Mouse (Mus musculus) embryonic facial prominence, embryonic 14.5 days (tissue): ENCODE results near the gene Ttc24. TPM values are rescaled to one million over a fixed set of nuclear protein-coding genes. Genes with fewer than 3 reads are reported as not detected.

ENCODE experiments used
- ATAC-seq: fragments of 200-750 bp; cut with Nextera tagmentation; 2 replicates; pipeline ENCODE4 v1.8.0; 2017; ENCODE audit warnings: low read depth, moderate number of reproducible peaks, moderate TSS enrichment
- DNase-seq: peaks from one replicate; pipeline ENCODE4 v3.0.0-alpha.2; 2015; ENCODE audit warnings: low spot score
- H3K27ac ChIP-seq: fragments of 300-500 bp; sonication (generic); replicated peaks from 2 replicates; pipeline ENCODE4 v1.5.1; 2014; ENCODE audit warnings: low read depth, mild to moderate bottlenecking, low read length, moderate library complexity
- H3K27me3 ChIP-seq: fragments of 300-500 bp; sonication (generic); replicated peaks from 2 replicates; pipeline ENCODE4 v1.6.1; 2014; ENCODE audit warnings: low read length; ENCODE audit not compliant: control insufficient read depth, insufficient read depth
- H3K36me3 ChIP-seq: fragments of 300-500 bp; sonication (generic); 2 replicates; pipeline ENCODE4 v1.6.1; 2014; ENCODE audit warnings: low read length, mixed read lengths; ENCODE audit not compliant: control insufficient read depth, insufficient read depth
- H3K4me1 ChIP-seq: fragments of 300-500 bp; sonication (generic); 2 replicates; pipeline ENCODE4 v1.6.1; 2014; ENCODE audit warnings: antibody characterized with exemption, low read length; ENCODE audit not compliant: control insufficient read depth, insufficient read depth
- H3K4me2 ChIP-seq: fragments of 300-500 bp; sonication (generic); 2 replicates; pipeline ENCODE4 v1.6.1; 2014; ENCODE audit warnings: low read depth, mild to moderate bottlenecking, low read length, moderate library complexity, mixed read lengths
- H3K4me3 ChIP-seq: fragments of 300-500 bp; sonication (generic); 2 replicates; pipeline ENCODE4 v1.5.1; 2014; ENCODE audit warnings: low read depth, mild to moderate bottlenecking, low read length
- H3K9ac ChIP-seq: fragments of 300-500 bp; sonication (generic); 2 replicates; pipeline ENCODE4 v1.6.1; 2014; ENCODE audit warnings: low read depth, mild to moderate bottlenecking, low read length, moderate library complexity, mixed read lengths
- H3K9me3 ChIP-seq: fragments of 300-500 bp; sonication (generic); 2 replicates; pipeline ENCODE4 v1.6.1; 2016; ENCODE audit warnings: low read length; ENCODE audit not compliant: control insufficient read depth
- WGBS: fragments of 180-500 bp; shearing (Covaris S2); extraction: QIAGEN DNeasy Blood & Tissue Kit; methylation state at CpG from one replicate; pipeline ENCODE4 v1.1.7; 2014; 5-methylcytosine and 5-hydroxymethylcytosine counted together
- polyA plus RNA-seq: library from polyadenylated mRNA; unstranded; fragments of >200 nt; fragmentation: Nextera tagmentation; extraction: Ambion mirVana; gene quantifications from 2 replicates; pipeline ENCODE4 v1.2.1, GENCODE M21; 2014

Ttc24 gene
- polyA plus RNA-seq, 1 experiment from 2014 or later: 0.17 TPM

DNA sequence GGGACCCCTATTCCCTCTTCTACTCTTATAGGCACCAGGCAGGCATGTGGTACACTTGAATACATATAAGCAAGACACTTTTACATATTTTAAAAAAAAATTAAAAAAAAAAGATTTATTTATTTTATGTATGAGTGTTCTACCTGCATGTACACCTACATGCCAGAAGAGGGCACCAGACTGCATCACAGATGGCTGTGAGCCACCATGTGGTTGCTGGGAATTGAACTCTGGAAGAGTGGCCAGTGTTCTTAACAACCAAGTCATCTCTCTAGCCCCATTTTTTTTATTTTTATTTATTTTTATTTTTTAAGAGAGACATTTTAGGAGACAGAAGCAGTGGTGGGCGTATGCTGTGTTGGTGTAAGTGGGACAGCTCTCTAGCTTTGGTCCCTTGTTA is 9.6 kb upstream of the Ttc24 start:
- Histone ChIP-seq H3K4me2 (no peak overlapping the region), H3K36me3 (peaks cover 60% of the 10 kb centered on the region), H3K27me3 (no peaks in the 10 kb centered on the region), H3K9ac (no peak overlapping the region), H3K4me3 (no peak overlapping the region), H3K27ac (no peak overlapping the region), H3K9me3 (no peaks in the 10 kb centered on the region), H3K4me1 (0 out of 2 replicates have a peak, but pooled peaks cover 2% of the 10 kb centered on the region)
- DNase-seq (peak; percentile 33), ATAC-seq (no peak)
- WGBS: 84% methylated on average over 1 of the region's 1 CpGs

DNA sequence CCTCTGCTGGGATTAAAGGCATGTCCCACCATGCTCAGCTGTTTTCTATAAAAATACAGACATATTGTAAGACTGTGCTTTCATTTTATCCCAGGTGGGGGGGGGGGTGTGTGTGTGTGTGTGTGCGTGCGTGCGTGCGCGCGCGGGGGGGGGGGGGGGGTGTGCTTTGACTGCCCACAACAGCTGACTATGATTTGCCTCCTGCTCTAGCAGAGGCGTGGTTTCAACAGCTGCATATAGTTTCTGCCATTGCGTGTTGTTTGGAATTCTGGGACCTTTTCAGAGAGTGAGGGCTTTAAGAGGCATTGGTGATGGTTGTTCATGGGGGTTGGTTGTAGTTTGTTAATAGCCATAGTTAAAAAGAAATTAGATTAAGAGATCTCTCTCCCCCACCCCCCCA is 7.4 kb upstream of the Ttc24 start:
- H3K4me3 ChIP-seq: no peak overlapping the region
- ATAC-seq: no peak
- no peaks in the 10 kb centered on the region for H3K9me3 ChIP-seq
- H3K4me1 ChIP-seq: 0 out of 2 replicates have a peak, but pooled peaks cover 7% of the 10 kb centered on the region
- H3K4me2 ChIP-seq: no peak overlapping the region
- H3K27me3 ChIP-seq: no peaks in the 10 kb centered on the region
- no peak overlapping the region for H3K9ac ChIP-seq
- H3K27ac ChIP-seq: 0 out of 2 replicates have a peak overlapping the region, but pooled peaks have one; percentile 29
- WGBS: 52% methylated on average over 5 of the region's 9 CpGs
- no peak for DNase-seq
- H3K36me3 ChIP-seq: peaks cover 39% of the 10 kb centered on the region

DNA sequence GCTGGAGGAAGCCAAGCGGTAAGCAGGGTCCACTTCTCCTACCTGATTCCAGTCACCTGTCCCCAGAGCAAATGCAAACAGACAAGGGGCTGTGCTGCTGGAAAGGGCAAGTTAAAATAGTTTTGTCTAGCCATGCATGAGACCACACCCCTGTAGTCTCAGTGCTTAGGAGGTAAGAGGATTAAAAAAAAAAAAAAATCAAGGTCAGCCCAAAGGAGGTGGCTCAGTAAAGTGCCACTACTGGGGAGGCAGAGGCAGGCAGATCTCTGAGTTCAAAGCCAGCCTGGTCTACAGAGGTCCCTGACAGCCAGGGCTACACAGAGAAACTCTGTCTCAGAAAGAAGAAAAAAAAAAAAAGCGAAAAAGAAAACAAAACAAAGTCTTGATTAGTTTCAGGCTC is 5.9 kb upstream of the Ttc24 start:
- H3K4me3 ChIP-seq: no peak overlapping the region
- H3K9me3 ChIP-seq: no peaks in the 10 kb centered on the region
- H3K4me2 ChIP-seq: no peak overlapping the region
- H3K27ac ChIP-seq: no peak overlapping the region
- H3K4me1 ChIP-seq: 0 out of 2 replicates have a peak, but pooled peaks cover 7% of the 10 kb centered on the region
- WGBS: 87% methylated on average over 2 of the region's 2 CpGs
- no peak for ATAC-seq
- DNase-seq: no peak
- H3K27me3 ChIP-seq: no peaks in the 10 kb centered on the region
- peaks cover 25% of the 10 kb centered on the region for H3K36me3 ChIP-seq
- no peak overlapping the region for H3K9ac ChIP-seq

DNA sequence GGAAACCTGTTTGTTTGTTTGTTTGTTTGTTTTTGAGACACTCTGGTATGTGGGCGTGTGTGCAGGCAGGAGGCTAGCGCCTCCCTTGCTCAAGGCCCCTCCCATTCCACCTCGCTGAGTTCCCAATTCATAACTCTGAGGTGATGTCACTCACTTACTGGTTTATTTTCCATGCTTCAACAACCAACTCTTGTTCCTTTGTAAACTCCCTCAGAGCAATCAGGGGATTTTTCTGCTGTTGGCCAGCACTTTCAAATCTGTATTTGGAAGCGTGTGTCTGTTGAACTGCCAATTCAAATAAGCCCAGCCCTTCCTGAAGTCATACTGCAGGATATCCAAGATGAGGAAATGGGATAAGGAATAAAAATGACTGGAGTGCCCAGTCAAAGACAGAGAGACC is 4.6 kb upstream of the Ttc24 start:
- Histone ChIP-seq H3K4me2 (peak overlapping the region; percentile 63), H3K4me1 (0 out of 2 replicates have a peak, but pooled peaks cover 7% of the 10 kb centered on the region), H3K9ac (peak overlapping the region; percentile 56; the same call in 1 of the 2 replicates), H3K9me3 (no peaks in the 10 kb centered on the region), H3K27ac (no peak overlapping the region), H3K36me3 (0 out of 2 replicates have a peak, but pooled peaks cover 14% of the 10 kb centered on the region), H3K4me3 (peak overlapping the region; percentile 59), H3K27me3 (no peaks in the 10 kb centered on the region)
- peak; percentile 67 for DNase-seq
- WGBS: 13% methylated on average over 4 of the region's 4 CpGs
- 0 out of 2 replicates have a peak, but pooled peaks have one; percentile 30 for ATAC-seq

DNA sequence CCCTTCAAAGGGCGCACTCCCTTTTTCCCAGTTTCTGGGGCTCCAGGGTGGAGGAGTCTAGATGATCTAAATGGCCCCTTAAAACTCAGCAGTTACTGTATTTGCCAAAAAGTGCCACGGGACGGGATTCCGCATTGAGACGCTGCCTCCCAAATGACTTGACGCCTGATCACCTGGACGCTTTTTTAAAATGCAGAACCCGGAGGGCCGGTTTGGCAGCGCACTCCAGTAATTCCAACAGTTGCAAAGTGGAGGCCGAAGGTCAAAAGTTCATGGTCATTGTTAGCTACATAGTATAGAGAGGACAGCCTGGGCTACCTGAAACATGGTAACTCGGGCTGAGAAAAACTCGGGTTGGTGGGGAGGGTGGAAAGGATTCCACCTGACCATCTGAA is 4.1 kb upstream of the Ttc24 start:
- Histone ChIP-seq H3K36me3 (0 out of 2 replicates have a peak, but pooled peaks cover 14% of the 10 kb centered on the region), H3K9ac (peak overlapping the region; percentile 56), H3K9me3 (no peaks in the 10 kb centered on the region), H3K27me3 (no peaks in the 10 kb centered on the region), H3K27ac (no peak overlapping the region), H3K4me2 (peak overlapping the region; percentile 63), H3K4me3 (peak overlapping the region; percentile 59), H3K4me1 (0 out of 2 replicates have a peak, but pooled peaks cover 7% of the 10 kb centered on the region)
- DNase-seq: no peak
- 2% methylated on average over 13 of the region's 13 CpGs for WGBS
- no peak for ATAC-seq

DNA sequence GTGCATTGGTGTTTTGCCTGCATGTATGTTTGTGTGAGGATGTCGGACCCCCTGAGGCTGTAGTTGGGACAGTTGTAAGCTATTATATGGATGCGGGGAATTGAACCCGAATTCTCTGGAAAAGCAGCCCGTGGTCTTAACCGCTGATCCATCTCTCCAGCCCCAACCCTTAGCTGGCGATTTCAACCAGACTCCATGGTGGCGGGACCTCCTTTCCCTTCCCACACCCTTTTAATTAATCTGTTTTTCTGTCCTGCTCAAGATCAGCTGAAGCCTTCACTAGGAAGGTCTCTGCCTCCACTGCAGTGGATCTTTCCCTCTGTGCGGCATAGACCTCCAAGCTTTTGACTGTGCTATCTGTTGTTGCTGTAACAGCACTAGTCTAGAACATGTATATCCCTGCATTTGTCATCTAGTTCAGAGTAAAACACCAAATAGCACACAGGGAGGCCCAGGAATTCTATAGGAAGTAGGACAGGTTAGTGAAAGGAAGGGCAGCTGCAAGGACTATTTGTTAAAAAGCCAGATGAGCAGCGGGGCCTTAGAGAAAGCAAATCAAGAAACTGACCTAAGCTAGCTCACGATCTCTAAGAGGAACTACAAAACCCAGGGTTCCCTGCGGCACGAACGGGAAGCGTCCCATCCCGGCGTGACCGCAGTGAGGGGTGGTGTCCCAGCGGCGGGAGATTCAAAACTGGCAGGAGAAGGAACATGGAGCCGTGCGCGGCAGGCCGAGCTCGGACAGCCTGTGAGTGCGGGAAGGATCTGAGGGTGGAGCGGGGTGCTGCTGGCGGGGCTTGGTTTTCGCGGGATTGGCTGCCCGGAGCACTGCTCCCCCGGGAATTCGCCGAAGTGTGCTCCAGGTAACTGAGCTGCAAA is 3.5 kb upstream of the Ttc24 start, which contains the start of gene Iqgap3:
Gene Iqgap3 (plus strand): TSS at position 627 of the 879 bp plus-strand sequence.
- DNase-seq (peak; percentile 97), ATAC-seq (peak; percentile 88)
- no peaks in the 10 kb centered on the region for H3K9me3 ChIP-seq
- no peaks in the 10 kb centered on the region for H3K27me3 ChIP-seq
- whole genome bisulfite sequencing: 22% methylated on average over 28 of the region's 33 CpGs
- H3K4me1 ChIP-seq: 0 out of 2 replicates have a peak, but pooled peaks cover 7% of the 10 kb centered on the region
- H3K36me3 ChIP-seq: 0 out of 2 replicates have a peak, but pooled peaks cover 11% of the 10 kb centered on the region
- H3K9ac ChIP-seq: peak within 1 kb of the TSS; percentile 56
- peak within 1 kb of the TSS; percentile 55; the same call in 1 of the 2 replicates for H3K27ac ChIP-seq
- H3K4me3 ChIP-seq: peak within 1 kb of the TSS; percentile 59
- H3K4me2 ChIP-seq: peak within 1 kb of the TSS; percentile 63

DNA sequence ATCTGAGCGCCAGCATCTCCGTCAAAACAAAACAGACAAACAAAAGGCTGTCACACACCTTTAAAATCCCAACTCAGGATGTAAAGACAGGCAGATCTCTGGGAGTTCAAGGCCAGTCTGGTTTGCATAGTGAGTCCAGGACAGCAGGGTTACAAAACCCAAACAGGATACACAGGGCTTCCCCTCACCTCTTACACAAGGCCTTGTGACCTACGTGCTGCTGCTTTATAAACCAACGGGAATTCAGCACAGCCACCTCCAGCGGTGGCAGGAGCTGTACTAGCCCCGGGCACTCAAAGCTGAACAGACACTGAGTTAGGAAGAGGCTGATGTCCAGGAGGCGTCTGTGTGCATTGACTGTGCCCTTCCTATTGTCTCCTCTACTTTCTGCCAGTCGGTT is 663 bp downstream of the Ttc24 start:
- 0 out of 2 replicates have a peak, but pooled peaks cover 3% of the 10 kb centered on the region for H3K4me1 ChIP-seq
- no peak overlapping the region for H3K27ac ChIP-seq
- 31% methylated on average over 8 of the region's 8 CpGs for WGBS
- ATAC-seq (no peak), DNase-seq (no peak)
- no peaks in the 10 kb centered on the region for H3K36me3 ChIP-seq
- no peaks in the 10 kb centered on the region for H3K27me3 ChIP-seq
- no peak overlapping the region for H3K4me3 ChIP-seq
- H3K9ac ChIP-seq: no peak overlapping the region
- no peaks in the 10 kb centered on the region for H3K9me3 ChIP-seq
- H3K4me2 ChIP-seq: no peak overlapping the region

GRCm38 (mm10) chr3:88074766-88075165 is 3.3 kb downstream of the Ttc24 start:
- ATAC-seq (no peak), DNase-seq (no peak)
- Histone ChIP-seq H3K4me1 (no peaks in the 10 kb centered on the region), H3K36me3 (no peaks in the 10 kb centered on the region), H3K27ac (no peak overlapping the region), H3K9me3 (no peaks in the 10 kb centered on the region), H3K9ac (no peak overlapping the region), H3K27me3 (no peaks in the 10 kb centered on the region), H3K4me3 (no peak overlapping the region), H3K4me2 (no peak overlapping the region)
- 78% methylated on average over 8 of the region's 8 CpGs for WGBS
